Mouse (Mus musculus) kidney, postnatal 0 days (tissue): ENCODE measurements around the gene Cox10. TPM values are rescaled to one million over a fixed set of nuclear protein-coding genes. Genes with fewer than 3 reads are reported as not detected.

ENCODE experiments used
- ATAC-seq: fragments of 200-750 bp; cut with Nextera tagmentation; replicated peaks from 2 replicates; pipeline ENCODE4 v1.8.0; 2017; ENCODE audit warnings: low read depth, moderate number of reproducible peaks, moderate TSS enrichment, moderate library complexity; ENCODE audit not compliant: low FRiP score
- DNase-seq: peaks from one replicate; pipeline ENCODE4 v3.0.0-alpha.2; 2016; ENCODE audit warnings: low spot score
- H3K27ac ChIP-seq: fragments of 300-500 bp; sonication (generic); 2 replicates; pipeline ENCODE4 v1.5.1; 2014; ENCODE audit warnings: mild to moderate bottlenecking
- H3K27me3 ChIP-seq: fragments of 300-500 bp; sonication (generic); 2 replicates; pipeline ENCODE4 v1.6.1; 2014; ENCODE audit warnings: low read length, mixed read lengths; ENCODE audit not compliant: insufficient read depth
- H3K36me3 ChIP-seq: fragments of 300-500 bp; sonication (generic); 2 replicates; pipeline ENCODE4 v1.6.1; 2014; ENCODE audit warnings: low read length, mixed read lengths; ENCODE audit not compliant: insufficient read depth
- H3K4me1 ChIP-seq: fragments of 300-500 bp; sonication (generic); replicated peaks from 2 replicates; pipeline ENCODE4 v1.6.1; 2014; ENCODE audit warnings: antibody characterized with exemption, low read length, mixed read lengths; ENCODE audit not compliant: insufficient read depth
- H3K4me2 ChIP-seq: fragments of 300-500 bp; sonication (generic); 2 replicates; pipeline ENCODE4 v1.6.1; 2014; ENCODE audit warnings: mild to moderate bottlenecking, low read length, moderate library complexity, mixed read lengths
- H3K4me3 ChIP-seq: fragments of 300-500 bp; sonication (generic); replicated peaks from 2 replicates; pipeline ENCODE4 v1.5.1; 2014; ENCODE audit warnings: low read depth, low read length
- H3K9ac ChIP-seq: fragments of 300-500 bp; sonication (generic); 2 replicates; pipeline ENCODE4 v1.6.1; 2014; ENCODE audit warnings: low read depth, low read length
- H3K9me3 ChIP-seq: fragments of 300-500 bp; sonication (generic); replicated peaks from 2 replicates; pipeline ENCODE4 v1.6.1; 2016; ENCODE audit warnings: low read length, inconsistent platforms, mixed read lengths
- CTCF ChIP-seq: IDR thresholded peaks from 2 replicates; pipeline ENCODE4 v1.5.1; 2016; ENCODE audit warnings: antibody characterized with exemption, low read depth, mild to moderate bottlenecking, moderate library complexity
- WGBS: fragments of 180-500 bp; shearing (Covaris S2); extraction: QIAGEN DNeasy Blood & Tissue Kit; methylation state at CpG from one replicate; pipeline ENCODE4 v1.1.7; 2014; 5-methylcytosine and 5-hydroxymethylcytosine counted together
- polyA plus RNA-seq: library from polyadenylated mRNA; unstranded; fragments of >200 nt; fragmentation: Nextera tagmentation; extraction: Ambion mirVana; gene quantifications from 2 replicates; pipeline ENCODE4 v1.2.1, GENCODE M21; 2015

The Cox10 gene
- polyA plus RNA-seq, 1 experiment from 2014 or later: 26.8 TPM

- ATAC-seq (no peak), DNase-seq (no peak)
- H3K36me3 ChIP-seq: no peaks in the 10 kb centered on the region
- H3K9ac ChIP-seq: no peak overlapping the region
- H3K4me2 ChIP-seq: no peak overlapping the region
- 0 out of 2 replicates have a peak, but pooled peaks cover 4% of the 10 kb centered on the region for H3K4me1 ChIP-seq
- no peak overlapping the region for H3K27ac ChIP-seq
- no peaks in the 10 kb centered on the region for H3K9me3 ChIP-seq
- H3K4me3 ChIP-seq: no peak overlapping the region
- TF ChIP-seq CTCF: no peak
- 90% methylated on average over 11 of the region's 11 CpGs for WGBS
- no peaks in the 10 kb centered on the region for H3K27me3 ChIP-seq
Observed at GRCm38 (mm10) chr11:63948371-63948770, 130.9 kb downstream of the Cox10 start.

- WGBS: 85% methylated on average over 2 of the region's 2 CpGs
- Histone ChIP-seq H3K9me3 (no peaks in the 10 kb centered on the region), H3K36me3 (no peaks in the 10 kb centered on the region), H3K27ac (no peak overlapping the region), H3K9ac (no peak overlapping the region), H3K4me1 (no peaks in the 10 kb centered on the region), H3K4me2 (no peak overlapping the region), H3K4me3 (no peak overlapping the region), H3K27me3 (no peaks in the 10 kb centered on the region)
- TF ChIP-seq CTCF: no peak
- ATAC-seq: no peak
- DNase-seq: no peak
Observed at GRCm38 (mm10) chr11:63947024-63947423, 132.2 kb downstream of the Cox10 start.

- H3K27ac ChIP-seq: no peak overlapping the region
- 81% methylated on average over 3 of the region's 3 CpGs for WGBS
- H3K36me3 ChIP-seq: no peaks in the 10 kb centered on the region
- TF ChIP-seq CTCF: no peak
- no peak overlapping the region for H3K4me2 ChIP-seq
- H3K9ac ChIP-seq: no peak overlapping the region
- ATAC-seq (no peak), DNase-seq (no peak)
- H3K4me3 ChIP-seq: no peak overlapping the region
- H3K27me3 ChIP-seq: no peaks in the 10 kb centered on the region
- no peaks in the 10 kb centered on the region for H3K4me1 ChIP-seq
- no peaks in the 10 kb centered on the region for H3K9me3 ChIP-seq
Observed at GRCm38 (mm10) chr11:63943947-63944346, 135.3 kb downstream of the Cox10 start.

- no peaks in the 10 kb centered on the region for H3K36me3 ChIP-seq
- TF ChIP-seq CTCF: no peak
- no peaks in the 10 kb centered on the region for H3K4me1 ChIP-seq
- no peak overlapping the region for H3K4me2 ChIP-seq
- no peak overlapping the region for H3K4me3 ChIP-seq
- H3K27ac ChIP-seq: no peak overlapping the region
- no peak overlapping the region for H3K9ac ChIP-seq
- no peak for ATAC-seq
- H3K27me3 ChIP-seq: no peaks in the 10 kb centered on the region
- no peaks in the 10 kb centered on the region for H3K9me3 ChIP-seq
- WGBS: 89% methylated on average over 13 of the region's 13 CpGs
- DNase-seq: no peak
Observed at GRCm38 (mm10) chr11:63943268-63943890, 135.9 kb downstream of the Cox10 start.

- Histone ChIP-seq H3K27me3 (no peaks in the 10 kb centered on the region), H3K9ac (no peak overlapping the region), H3K36me3 (no peaks in the 10 kb centered on the region), H3K4me1 (no peaks in the 10 kb centered on the region), H3K27ac (no peak overlapping the region), H3K4me3 (no peak overlapping the region), H3K4me2 (no peak overlapping the region), H3K9me3 (no peaks in the 10 kb centered on the region)
- no peak for DNase-seq
- WGBS: 76% methylated on average over 8 of the region's 8 CpGs
- TF ChIP-seq CTCF: no peak
- no peak for ATAC-seq
Observed at GRCm38 (mm10) chr11:63942177-63942576, 137.1 kb downstream of the Cox10 start.

- Histone ChIP-seq H3K9ac (no peak overlapping the region), H3K4me3 (no peak overlapping the region), H3K36me3 (no peaks in the 10 kb centered on the region), H3K4me1 (no peaks in the 10 kb centered on the region), H3K27me3 (no peaks in the 10 kb centered on the region), H3K9me3 (no peaks in the 10 kb centered on the region), H3K27ac (no peak overlapping the region), H3K4me2 (no peak overlapping the region)
- ATAC-seq (no peak), DNase-seq (no peak)
- WGBS: 65% methylated on average over 3 of the region's 3 CpGs
- no peak for TF ChIP-seq CTCF
Observed at GRCm38 (mm10) chr11:63936641-63937040, 142.6 kb downstream of the Cox10 start.

GRCm38 (mm10) chr11:63926901-63927300, 152.4 kb downstream of the Cox10 start:
- Histone ChIP-seq H3K4me3 (no peak overlapping the region), H3K4me1 (peaks cover 18% of the 10 kb centered on the region; the same call in 1 of the 2 replicates), H3K27ac (no peak overlapping the region), H3K4me2 (no peak overlapping the region), H3K27me3 (peaks cover 12% of the 10 kb centered on the region; the same call in 1 of the 2 replicates), H3K9ac (no peak overlapping the region), H3K36me3 (no peaks in the 10 kb centered on the region), H3K9me3 (no peaks in the 10 kb centered on the region)
- no peak for DNase-seq
- ATAC-seq: no peak
- 94% methylated on average over 6 of the region's 6 CpGs for WGBS
- no peak for TF ChIP-seq CTCF
